Mouse (Mus musculus) right cerebral cortex, postnatal 25 days (tissue): Measurements from ENCODE around the gene Tfap4.

ENCODE experiments used
- DNase-seq: peaks from one replicate; pipeline ENCODE4 v3.0.0; 2022

Gene Tfap4

DNA sequence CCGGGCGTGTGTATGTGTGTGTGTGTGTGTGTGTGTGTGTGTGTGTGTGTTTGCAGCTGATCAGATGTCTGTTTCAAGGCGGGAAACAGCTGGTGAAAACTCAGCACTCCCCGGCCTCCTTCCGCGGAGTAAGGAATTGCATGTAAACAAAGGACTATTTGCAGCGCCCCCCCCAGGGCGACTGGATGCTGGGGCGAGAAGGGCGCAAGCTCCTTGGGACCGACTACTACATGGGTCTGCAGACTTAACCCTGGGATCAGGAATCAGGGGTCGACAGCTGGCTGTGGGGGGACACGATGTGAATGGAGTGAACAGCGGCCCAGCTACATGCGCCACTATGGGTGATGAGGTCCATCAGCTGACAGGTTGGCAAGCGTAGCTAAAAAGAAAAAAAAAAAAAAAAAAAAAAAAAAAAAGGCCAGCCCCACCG is at the start of gene Tfap4:
Gene Tfap4 (minus strand): TSS at position 140 of the 430 bp plus-strand sequence.
- peak; percentile 81 for DNase-seq

DNA sequence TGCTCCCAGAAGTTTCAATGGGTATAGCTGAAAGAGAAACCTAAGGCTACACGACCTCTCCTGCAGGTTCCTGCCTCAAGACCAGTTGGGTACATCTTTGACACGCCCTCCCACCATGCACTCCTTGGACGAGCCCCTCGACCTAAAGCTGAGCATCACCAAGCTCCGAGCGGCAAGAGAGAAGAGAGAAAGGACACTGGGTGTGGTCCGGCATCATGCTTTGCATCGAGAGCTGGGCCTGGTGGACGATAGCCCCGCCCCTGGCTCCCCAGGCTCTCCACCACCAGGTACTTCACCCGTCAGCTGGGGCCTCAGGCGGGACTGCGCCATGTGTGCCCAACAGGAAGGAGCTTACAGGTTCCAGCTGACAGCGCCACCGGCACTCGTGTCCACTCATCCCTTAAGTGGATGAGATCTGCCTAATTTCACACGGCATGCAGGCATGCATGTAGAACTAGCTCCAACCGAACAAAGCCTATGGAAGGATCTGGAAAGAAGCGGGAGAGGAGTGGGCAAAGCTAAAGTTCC is 48.9 kb upstream of the Tfap4 start:
- no peak for DNase-seq

DNA sequence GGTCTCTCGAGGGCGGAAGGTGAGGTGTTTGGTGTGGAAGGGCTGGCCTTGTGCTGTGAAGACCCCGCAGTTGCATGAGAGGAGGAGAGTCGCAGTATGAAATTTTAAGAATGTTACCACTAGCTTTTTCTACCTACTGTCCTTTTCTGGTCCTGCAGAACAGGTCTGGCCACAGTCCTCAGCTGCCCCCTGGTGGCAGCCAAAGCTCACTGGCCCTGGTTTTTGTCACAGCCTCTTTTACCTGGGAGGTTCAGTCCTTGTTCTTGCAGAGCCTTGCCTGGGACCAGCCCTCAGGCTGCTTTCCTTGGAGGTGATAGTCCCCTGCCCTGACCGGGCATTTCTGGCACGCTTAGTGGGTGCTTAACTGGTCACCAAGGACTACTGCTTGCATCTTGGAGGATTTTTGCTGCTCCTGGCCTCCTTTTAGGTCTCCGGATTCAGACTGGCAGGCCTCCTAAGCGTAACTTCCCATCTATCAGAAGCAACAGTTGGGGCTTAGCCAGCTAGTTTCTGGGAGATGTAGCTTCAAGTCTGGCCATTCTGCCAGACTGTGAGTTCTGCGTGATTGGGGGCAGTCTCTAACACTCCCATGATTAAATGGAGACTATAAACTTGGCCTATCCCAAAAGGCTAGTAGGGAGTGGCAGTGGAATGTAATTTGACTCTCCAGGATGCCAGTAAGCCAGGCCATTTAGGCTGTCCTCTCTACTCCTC is 48.3 kb upstream of the Tfap4 start:
- peak; percentile 80 for DNase-seq

DNA sequence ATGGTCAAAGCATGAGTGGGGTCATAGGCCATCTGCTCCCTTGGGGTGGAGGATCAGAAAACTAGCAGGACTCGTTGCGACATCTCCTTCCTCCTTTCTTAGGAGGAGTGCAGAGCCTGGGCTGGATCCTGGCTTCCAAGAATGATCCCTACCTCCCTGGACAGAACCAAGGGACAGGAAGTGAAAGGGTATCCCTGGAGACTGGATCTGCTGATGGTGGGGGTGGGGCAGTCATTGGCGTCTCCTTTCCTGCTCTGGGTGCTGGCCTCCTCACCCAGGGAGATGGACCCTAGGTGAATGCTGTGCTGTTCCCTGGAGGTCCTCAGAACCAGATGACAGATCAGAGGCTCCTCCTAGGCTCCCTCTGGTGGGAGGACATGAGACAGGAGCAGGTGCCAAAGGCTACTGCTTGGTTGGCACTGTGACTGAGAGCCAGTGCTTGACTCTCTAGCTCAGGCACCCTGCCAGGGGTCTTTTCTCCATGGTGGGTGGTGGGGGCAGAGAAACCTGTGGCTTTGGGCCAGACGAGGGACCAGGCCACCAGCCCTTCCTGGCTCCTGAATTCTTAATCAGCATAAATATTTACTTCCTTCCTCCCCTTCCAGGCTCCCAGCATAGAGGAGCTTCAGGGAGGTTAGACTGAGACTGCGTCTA is 46.9 kb upstream of the Tfap4 start:
- no peak for DNase-seq

DNA sequence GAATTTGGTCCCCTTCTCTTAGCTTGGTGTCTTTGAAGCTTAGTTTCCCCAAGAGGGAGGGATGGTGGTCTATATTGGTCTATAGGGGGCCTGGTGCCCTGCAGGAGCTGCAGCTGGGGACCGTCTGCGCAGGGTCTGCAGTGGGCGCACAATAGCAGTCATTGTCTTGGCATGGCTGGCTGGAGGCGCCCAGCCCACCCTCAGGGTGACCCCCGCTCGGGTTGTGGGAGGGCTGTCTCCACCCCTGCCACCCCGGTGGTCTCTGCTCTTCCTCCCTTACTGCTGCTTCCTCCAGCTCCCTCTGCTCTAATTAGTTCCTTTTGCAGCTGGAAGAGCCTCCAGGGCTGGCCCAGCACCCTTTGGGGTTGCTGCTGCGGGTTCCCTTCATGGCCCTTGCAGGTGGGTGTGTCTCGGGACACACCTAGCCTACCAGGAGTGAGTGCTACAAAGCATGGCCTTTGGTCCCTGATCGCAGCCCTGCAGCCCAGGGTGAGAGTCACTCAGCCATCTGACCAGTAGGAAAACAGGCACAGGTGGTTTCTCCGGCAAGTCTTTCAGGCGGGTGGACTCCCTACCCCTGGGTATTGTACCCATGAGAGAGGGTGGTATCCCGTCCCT is 46.0 kb upstream of the Tfap4 start:
- no peak for DNase-seq

DNA sequence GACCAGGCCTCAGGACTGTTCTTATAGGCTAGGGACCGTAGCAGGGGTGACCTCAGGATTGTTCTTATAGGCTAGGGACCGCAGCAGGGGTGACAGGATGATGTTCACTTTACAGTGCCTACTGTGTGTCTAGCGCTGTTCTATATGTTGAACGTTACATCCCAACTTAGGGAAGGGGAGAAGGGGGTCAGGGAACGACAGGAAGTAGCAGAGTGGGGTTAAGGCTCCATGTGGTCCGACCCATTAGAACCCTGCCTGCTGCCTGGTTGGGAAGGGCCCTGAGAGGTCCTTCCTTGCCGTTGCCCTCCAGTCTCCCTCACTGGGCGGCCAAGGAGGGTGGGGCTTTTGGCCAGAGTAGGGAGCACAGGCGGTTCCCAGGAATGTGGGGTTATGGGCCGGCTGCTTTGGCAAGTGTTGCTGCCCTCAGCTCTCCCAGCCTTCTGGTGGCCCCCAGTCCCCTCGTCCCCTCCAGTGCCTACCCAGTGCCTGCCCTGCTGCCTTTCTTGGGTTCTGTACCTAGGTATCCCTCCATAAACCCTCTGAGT is 44.7 kb upstream of the Tfap4 start:
- DNase-seq = no peak

DNA sequence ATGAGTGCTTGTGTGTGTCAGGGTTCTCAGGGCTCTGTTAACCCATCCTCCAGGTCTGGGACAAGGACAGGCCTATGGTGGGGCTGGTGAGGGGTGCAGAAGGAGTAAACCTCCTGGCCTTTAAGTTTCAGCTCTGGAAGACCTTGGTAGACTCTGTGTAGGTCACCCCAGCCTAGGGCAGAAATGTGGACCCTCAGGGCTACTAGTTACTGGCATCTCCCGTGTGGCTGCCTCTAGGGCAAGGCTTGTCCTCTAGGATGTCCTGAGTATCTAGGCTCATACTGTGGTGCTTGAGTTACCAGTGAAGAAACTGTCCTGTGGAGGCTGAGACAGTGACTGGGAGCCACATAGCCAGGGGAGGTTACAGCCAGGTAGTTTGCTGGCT is 43.8 kb upstream of the Tfap4 start:
- no peak for DNase-seq

DNA sequence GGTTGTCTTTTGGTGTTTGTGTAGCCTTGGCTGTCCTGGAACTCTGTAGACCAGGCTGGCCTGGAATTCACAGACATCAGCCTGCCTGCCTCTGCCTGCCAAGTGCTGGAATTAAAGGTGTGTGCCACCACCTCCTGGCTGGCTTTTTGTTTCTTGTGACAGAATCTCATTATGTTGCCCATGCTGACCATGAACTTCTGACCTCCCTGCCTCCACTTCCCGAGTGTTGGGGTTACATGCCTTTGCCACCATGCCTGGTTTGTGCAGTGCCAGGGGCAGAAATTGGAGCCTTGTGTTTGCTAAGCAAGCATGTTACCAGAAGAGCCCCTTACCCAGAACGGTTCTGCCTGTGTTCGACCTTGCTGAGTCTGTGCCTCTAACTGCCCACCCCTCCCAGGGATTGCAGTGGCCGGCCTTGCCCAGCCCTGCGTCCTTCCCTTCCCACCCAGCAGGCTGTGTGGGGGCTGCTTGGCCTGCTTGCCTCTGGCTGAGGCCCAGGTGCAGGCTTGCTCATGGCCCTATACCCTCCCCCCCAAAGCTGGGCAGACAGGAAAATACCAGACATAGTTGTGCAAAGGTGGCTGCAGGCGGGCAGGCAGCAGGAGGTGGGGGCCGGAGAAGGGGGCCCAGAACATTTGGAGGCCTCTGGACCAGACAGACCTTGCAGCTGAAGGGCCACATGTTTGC is 43.3 kb upstream of the Tfap4 start:
- no peak for DNase-seq

DNA sequence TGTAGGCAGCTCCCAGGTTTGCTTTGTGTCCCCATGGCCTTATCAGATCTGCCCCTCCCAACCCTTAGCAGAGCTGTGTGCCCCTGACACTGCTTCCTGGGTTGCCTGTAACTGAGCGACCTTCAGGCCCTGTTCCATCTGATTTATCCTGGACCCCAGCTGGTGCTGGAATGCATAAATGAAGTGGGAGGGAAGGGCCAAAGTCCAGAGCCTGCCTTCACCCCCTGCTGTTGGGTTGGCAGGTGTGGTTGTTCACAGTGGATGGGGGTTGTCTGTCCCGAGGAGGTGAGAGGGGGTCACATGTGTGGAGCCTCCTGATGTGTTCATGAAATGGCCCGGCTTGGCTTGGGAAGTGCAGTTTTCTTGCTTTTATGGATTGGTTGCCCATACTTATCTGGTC is 42.5 kb upstream of the Tfap4 start:
- no peak for DNase-seq

DNA sequence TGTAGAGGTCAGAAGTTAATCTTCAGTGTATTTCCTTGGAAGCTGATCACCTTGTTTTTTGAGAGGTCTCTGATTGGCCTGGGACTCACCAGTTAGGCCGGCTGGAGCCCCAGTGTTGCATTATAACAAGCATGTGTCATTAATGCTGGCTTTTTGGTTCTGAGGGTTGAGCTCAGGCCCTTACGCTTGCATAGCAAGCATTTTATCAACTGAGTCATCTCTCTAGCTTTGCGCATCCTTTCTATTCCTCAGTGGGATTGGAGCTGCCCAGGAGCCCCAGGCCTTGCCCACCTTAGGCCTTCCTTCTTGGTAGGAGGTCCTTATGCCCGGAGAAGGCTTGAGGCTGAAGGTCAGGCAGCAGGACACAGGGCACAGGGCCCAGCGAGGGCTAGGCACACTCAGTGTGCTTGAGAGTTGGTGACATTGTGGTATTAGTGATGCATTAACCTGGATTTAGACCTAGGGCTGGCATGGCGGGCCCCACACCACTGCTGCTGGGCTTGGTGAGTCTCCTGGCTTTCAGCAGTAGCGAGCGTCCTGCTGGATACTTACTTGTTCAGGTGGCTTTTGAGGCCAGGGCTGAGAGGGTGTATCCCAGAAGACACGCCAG is 41.2 kb upstream of the Tfap4 start:
- DNase-seq = no peak

DNA sequence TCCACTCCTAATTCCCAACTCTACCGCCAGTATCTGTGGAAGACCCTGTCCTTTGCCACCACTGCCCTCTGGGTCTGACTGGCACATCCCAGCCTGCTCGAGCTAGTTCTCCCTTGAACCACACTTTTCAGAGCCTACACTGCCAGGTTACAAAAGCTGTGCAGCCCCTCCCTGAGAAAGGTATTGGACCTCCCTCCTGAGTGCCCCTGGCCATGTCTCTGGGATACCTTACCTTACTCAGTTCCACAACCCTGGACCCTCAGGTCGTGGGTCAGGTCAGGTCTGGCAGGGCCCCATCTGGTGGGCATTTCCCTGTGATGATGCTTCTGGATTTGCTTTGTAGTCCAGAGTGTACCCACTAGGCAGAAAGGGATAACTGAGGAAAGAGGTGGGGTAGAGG is 40.0 kb upstream of the Tfap4 start:
- no peak for DNase-seq

DNA sequence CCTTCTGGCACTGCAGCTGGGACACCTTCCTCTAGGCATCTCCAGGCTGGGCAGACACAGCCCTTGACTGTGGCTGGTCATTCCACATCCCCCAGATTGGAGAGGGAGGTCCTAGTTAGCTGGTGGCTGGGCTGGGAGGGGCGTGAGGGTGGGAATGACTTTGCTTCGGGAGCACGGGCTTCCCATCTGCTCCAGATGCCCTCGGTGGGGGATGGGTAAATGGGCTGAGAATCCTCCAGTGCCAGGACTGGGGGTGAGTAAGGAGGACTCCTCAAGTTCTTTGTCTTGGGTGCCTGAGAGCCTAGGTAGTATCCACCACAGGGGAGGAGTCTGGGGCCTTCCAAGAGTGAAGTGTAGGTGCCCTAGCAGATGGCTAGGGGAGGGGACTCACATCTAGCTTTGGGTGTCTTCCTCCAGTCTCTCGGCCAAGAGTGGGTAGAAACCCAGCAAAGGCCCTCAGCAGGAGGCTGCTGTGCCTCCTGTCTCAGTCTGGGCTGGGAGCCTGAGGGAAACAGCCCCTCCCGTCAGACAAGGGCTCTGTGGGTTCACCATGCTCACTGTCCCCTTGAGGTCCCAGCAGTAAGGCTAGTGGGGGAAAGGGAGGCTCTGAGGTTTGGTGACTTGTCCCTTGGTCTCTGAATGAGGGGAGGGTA is 39.4 kb upstream of the Tfap4 start:
- no peak for DNase-seq

DNA sequence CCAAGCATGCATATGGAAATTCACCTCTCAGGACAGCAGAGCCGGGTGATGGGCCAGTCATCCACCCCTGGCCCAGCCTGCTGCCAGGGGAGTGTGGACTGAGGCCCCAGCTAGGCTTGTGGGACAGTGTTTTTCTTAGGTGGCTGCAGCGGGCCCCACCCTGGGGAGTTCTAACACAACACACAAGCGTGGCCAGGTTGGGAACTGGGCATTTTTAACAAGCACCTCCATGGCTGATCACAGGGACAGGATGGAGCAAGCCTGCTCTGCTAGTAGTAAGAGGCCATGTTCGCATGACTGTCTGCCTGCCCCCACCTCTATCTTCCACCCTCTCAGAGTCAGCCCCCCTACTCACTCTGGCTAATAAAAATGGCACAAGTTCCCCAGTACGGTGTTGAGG is 38.4 kb upstream of the Tfap4 start:
- no peak for DNase-seq

DNA sequence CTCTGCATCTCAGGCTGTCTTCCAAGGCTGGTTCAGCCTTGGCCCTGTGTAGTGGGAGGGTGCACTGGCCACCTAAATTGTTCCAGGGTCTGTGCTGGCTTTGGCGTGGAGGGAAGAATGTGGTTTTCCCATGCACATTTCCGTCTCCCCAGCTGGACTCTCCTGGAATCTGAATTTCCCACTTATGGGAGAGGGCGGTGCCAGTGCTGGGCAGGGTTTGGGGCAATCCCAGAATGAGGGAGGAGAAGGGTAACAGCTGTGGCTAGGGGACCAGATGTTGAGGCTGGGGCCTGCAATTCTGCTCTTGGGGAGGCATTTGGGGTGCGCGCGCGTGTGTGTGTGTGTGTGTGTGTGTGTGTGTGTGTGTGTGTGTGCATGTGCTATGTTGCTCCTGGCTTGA is 37.6 kb upstream of the Tfap4 start:
- DNase-seq = no peak

DNA sequence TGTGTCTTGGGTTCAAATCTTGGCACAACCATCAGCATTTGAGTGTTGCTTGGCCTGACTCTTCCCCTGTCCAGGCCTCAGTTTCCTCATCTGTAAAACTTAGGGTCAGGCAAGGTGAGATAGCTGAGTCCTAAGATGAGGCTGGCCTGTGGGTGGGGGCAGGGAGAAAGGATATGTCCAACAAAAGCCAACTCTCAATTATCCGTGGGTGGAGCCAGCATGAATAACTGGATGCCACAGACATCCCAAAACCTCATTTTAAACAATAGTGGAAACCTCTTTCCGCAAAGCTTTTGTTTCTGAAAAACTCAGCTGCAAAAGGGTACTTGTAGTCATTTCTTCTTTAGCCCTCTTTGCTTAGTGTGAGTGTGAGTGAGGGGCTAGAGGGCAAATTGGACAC is 37.2 kb upstream of the Tfap4 start:
- no peak for DNase-seq

DNA sequence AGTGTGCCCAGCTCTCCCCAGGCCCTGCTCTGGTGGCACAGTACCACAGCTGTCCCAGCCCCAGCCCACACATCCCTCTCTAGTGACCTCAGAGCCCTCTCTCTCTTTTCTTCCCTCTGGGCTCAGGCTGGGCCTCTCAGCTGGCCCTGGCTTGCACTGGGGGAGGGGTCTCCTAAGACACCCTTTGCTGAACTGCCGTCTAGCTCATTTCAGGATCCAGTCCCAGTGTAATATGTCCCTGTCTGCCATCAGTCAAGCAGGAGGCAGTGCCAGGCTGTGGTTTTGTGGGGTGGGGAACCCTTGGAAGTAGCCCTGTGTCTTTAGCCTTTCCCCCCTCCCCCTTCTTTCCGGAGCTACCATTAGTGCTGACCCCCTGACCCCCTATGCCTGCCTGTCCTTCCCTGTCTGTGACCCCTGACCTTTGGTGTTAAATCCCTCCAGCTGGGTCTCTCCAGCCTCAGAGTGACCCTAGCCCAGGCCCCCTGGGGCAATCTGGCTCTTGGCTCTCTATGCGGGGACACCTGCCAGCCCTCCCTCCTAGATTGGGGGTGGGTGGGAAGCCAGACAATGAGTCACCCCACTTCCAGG is 36.6 kb upstream of the Tfap4 start:
- no peak for DNase-seq

DNA sequence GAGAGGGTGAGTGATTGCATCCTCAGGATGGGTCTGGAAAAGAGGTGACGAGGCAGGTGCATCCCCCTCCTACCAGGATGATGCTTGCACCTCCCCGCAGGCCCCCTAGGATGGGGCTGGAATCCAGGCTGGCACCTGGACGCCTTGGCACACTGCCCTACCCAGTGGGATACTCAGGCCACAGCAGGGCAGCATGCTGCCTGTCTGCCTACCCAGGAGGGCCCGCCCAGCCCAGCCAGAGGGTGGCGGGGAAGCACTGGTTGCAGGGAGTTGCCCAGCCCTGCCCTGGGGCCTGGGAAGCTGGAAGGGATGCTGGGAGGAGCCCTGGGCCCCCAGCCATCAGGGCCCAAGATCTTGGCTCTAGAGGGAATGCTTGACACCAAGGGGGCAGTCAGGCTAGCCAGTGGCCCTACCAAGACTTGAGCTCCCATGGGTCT is 35.9 kb upstream of the Tfap4 start:
- no peak for DNase-seq

DNA sequence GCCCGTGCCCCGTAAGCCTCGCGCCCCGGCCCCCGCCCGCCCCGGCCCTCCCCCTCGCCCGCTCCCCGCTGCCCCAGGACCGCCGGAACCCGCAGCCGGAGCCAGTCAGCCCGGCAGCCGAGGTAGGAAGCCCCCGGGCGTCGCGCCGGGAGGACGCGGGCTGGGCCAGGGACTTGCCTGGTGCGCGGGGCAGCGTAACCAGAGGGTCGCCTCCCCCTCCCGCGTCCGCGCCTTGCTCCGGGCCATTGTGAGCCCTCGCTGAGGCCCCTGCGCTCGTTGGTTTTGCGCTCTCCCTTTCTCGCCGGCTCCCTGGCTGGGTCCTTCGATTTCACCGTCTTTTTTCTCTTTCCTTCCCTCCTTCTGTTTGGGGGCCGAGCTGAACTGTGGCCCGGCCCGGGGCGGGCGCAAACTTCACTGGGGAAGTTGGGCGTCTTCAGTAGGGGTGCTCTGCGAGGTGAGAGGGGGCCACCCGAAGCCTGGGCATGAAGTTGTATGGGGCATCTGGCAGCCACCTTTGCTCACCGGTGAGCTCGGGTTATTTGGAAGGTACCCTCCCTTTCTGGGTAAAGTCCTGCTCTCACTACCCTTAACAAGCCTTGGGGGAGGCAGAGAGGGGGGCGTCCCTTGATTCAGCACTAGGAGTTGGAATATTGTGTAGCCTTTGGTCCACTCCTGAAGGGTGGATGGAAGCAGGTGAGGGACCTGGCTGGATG is 35.3 kb upstream of the Tfap4 start:
- peak; percentile 53 for DNase-seq

DNA sequence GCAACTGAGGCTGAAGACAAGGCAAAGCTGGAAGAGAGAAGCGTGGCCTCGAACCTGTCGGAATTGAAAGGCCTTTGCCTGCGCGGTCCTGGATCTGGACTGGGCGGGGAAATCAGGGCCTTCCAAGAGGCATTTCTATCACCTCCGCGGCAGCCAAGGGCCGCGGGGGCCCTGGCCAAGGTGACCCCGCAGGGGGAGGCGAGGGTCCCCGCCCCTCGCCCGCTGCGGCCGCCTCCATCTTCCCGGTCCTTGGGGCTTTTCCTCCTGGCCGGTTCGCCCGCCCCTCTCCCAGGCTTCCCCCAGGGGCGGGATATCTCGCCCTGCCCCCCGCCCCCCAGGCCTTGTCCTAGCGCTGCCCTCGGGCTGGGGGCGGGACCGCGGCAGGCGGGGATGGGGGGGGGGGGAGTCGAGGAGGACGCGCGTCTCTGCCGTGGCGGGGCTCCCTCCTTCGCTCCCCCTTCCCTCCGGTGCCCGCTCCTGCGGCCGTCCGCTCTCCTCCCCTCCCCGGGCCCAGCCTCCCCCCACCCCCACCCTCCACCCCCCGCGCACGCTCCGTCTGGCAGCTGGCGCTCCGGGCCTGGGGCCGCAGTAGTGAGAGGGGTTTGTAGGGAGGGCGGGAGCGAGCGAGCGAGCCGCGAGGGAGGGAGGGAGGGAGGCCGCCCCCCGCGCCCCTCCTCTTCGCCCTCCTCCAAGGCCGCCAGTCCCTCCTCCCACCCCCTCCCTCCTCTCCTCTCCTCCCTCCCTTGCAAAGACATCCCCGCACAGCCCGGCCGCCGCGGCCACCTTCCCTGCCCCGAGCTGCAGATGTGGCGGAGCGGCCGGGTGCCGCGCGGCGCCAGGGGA is 34.5 kb upstream of the Tfap4 start, which contains the start of gene Glis2:
Gene Glis2 (plus strand): TSS at position 743 of the 843 bp plus-strand sequence.
- peak; percentile 53 for DNase-seq
